Mouse (Mus musculus): ENCODE measurements around the gene Lysmd4.

The Lysmd4 gene

DNA sequence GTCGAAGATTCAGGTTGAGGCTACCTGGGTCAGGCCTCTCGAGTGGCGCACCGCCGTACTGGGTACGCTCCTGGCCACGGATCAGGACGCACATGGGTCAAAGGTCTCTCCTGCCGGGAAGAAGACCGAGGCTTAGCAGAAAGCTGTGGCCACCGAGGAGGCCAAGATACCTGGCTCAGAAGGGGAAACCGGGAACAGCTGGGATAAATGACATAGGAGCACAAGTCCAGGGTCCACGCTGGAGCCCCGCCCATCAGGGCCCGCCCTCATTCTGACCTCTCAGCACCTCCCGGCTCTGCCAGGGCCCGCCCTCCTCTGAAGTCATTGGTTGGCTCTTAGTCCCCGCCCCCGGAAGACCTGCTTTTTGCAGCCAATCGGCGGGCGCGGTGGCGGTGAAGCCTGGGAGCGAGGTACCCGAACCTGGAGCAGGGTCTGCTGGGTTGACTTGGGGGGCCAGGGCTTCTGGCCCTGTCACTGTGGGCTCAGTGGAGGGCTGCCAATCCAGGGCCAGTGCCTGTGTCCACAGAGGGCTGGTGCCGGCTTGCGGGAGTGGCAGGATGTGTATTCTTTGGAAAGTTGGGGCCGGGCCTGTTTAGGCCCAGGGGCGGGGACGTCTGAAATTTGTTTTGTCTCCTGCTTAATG is at the start of gene Lysmd4:
Gene Lysmd4 (plus strand): TSS at position 325 of the 643 bp plus-strand sequence.
- peak; percentile 73 for DNase-seq (ENCODE audit: low read depth, low spot score)

DNA sequence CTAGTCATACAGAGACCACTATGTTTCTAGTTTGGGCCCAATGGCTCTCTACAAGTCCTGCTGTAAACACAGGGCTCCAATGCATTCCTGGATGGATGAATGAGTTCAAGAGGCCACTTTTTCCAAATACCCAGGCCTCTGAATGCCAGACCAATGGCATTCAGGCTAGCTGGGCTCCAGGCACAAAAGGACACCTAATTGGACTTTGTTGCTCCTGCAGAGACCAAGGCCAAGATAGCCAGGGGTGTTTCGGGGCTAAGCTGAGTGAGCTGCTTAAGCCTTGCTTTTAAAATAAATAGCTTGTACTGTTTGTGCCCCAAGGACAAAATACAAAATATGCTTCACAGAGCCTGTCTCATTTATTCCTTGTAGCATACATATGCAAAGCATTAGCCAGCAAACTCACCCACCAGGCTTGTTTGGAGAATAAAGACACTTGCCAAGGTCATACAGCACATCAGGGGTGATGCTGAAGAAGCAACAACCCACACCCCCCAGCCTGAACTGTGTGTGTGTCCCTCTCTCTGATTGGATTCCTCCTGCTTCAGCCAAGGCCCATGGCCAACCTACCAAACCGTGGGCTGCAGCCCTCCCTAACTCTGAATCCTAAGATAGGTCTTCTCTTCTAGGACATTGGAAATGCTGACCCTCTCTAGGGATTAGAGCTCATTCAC is 48.7 kb upstream of the Lysmd4 start:
- DNase-seq (ENCODE audit: low read depth, low spot score), result no peak

DNA sequence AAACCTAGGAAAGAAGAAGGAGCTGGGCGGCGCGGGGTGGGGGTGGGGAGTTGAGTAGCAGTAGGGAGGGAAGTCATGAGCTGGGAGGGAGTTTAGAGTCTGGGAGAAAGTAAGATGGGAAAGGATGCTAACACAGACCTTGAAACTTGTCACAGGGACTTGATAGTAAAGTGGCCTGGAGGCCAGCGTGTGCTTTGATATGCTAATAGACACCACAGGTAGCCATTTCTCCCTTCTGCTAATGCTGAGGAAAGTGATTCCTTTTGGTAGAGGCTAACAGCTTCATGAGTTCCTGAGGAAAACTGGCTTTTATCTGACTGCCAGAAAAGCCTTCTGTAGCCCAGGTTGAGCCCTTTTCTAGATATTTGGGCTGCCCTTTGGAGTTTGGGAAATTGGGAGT is 38.6 kb upstream of the Lysmd4 start:
- no peak for DNase-seq (ENCODE audit: low read depth, low spot score)

DNA sequence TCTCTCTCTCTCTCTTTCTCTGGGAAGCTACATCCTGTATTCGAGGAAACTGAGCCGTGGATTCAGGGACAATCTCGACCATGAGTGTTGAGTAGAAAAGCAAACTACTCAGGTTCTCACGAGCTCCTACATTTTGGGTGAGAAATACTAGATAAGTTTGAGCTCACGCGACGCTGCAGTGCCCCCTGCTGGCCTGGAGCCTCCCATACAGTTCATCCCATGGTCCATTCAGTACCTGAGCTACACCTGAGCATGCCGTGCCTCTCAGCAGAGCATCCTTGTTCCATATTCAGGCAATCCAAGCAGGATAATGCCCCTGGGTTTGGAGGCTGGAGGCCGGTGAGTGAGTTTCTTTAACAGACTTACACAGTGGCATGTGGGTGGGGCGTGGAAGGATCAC is 22.9 kb upstream of the Lysmd4 start:
- no peak for DNase-seq (ENCODE audit: low read depth, low spot score)

DNA sequence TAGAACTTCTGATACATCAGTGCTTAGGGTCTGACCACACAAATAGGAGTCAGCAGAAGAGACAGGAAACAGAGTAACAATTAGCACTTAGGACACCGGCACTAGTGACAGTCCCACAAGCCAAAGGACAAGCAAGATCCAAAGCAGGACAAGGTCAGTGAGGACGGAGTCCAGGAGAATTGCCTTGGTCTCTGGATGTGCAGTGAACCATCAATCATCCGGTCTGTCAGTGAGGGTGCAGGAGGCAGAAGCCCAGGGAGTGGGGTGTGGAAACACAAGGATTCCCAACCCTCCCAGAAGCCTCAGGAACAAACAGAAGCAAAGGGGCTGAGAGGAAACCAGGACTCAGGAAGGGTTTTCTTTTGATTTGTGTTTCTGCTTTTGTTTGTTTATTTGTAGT is 18.7 kb upstream of the Lysmd4 start:
- DNase-seq (ENCODE audit: low read depth, low spot score), result no peak

DNA sequence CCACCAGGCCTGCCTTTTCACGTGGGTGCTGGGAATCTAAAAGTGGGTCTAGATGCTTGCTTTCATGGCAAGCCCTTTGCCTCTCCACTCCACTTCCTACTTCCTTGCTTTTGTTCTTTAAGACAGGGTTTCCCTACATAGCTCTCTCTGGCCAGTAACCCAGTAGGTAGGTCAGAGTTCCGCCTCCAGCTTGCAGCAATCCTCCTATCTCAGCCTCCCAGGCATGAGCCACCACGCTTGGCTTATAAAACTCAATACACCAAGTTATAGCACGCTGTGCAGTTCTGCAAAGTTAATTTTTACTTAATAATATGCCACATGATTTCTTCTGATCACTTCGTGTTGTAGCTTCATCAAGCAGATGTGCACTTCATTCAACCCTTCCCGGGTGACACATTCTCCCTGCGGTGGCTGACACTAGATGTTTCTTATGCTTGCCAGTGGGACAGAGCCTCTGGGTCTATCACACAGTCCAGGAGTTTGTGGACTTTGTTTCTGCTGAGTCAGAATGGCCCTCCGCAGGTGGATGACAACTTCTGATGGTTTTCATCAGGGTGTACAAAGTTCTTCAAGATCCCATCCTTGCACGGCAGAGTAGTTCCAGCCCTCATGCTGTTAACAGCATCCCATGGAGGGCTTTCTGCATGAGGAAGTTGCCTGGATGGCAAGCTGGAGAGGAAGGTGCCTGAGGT is 16.5 kb upstream of the Lysmd4 start:
- DNase-seq (ENCODE audit: low read depth, low spot score), result no peak

DNA sequence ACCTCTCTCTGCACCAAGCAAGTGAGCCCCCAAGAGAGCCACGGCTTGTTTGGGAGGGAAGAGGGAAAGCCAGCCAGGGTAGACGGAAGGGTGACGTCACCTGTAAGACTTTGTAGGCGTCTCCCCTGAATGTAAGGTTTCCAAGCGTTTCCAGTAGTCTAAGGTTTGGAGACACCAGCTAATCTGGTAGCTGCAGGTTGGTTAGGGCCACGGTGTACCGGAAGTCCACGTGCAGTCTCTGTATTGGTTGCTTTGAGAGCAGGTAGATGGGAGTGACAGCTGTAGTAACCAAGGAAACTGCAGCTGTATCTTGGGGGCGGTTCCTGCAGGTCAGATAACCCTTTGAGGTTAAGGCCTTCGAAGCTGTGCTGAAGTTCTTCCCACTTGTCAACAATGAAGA is 15.8 kb upstream of the Lysmd4 start:
- no peak for DNase-seq (ENCODE audit: low read depth, low spot score)

DNA sequence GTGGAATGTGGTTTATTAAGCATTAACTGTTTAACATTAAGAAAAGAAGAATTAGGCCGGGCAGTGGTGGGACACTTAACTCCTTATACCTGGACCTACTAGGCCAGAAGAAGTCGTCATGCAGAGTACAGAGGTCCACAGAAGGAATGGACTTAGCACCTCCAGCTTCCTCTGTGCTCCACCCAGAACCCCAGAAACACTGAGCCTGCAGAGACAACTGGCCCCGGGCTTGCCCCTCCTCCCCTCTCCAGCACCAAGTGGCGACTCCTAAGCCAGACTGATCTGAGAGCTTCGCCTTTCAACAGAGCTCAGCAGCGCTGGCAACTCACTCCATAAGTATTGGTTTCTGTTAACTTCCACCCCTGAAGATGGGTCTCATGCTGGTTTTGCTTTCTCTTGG is 14.6 kb upstream of the Lysmd4 start:
- DNase-seq (ENCODE audit: low read depth, low spot score), result no peak

DNA sequence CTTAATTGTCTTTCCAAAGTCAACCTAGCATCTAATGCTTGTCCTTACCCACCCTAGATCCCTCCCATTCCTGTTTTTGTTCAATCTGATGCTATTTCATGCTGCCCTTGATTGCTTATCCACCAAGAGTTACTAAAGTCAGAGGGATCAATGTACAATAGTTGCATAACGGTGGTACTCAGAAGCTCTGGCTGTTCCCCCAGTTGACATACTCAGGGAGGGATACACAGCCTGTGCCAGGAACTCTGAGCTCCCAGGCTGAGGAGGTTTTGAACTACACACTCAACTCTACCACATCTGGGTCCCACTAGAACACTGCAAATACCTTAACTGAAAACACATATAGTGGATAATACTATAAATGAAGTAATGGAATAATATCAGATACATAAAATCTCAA is 14.0 kb upstream of the Lysmd4 start:
- DNase-seq (ENCODE audit: low read depth, low spot score), result no peak

DNA sequence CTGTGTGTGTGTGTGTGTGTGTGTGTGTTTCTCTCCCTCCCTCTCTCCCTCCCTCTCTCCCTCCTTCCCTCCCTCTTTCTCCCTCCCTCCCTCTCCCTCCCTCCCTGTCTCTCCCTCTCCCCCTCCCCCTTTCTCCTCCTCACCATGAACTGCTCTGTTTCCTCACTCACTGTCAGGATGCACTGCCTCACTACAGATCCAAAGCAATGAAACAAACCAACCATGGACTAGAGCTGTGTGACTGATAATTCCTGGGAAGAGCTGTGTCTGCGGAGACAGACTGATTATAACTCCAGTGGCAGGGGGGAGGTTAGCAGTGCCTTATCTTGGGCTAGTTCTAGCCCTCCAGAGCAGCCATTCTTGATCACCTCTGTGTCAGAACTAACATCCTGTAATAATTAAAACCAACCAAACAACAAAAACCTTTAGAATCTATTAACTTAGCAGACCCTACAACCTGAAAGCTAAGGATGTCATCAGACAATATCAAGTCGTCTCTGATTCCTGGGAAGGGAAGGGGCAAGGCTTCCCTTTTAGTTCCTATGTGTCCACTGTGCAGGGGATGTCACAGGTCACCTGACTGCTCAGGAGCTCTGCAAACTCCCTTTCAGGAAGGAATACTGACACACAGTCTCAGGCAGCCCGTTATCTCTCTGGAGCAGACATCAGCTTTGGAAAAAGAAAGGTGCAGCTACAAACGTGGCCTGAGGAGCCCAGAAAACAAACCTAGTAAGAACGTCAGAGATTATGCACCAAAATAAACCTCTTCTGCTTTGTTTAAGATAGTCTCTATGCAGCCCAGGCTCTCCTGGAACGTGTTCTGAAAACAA is 12.1 kb upstream of the Lysmd4 start:
- no peak for DNase-seq (ENCODE audit: low read depth, low spot score)

DNA sequence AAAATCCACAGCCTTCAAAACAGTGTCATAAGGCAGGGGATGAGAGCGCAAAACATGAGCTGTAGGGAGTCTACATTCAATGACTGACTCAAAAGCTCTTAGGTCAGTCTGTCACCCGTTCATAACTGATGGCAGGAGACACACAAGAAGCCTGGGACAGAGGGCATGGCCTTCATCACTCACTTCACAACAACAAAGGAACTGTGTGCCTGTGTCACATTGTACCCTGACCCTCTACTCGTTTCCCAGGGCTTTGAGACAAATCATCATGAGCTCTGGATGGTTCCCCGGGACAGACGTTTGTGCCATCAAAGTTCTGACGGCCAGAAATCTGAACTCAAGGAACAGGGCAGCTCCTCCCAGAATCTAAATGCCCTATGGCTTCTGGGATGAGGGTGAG is 11.0 kb upstream of the Lysmd4 start:
- no peak for DNase-seq (ENCODE audit: low read depth, low spot score)

DNA sequence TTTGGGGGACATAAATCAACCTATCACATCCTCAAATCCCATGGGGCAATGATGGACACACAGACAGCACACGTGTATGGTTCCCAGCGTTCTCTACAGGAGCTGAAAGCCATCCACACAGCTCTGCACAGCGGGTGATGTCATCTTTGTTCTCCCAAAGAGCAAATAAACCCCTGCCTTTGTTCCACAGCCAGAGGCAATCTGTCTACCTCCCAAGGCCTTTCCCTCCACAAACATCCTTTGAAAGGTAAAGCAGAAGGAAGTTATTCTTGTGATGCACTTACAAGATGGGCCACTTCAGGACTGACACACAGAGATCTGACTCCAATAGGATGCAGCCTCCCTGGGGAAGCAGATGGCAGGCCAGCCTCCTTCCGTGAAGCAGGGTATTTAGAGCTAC is 10.4 kb upstream of the Lysmd4 start:
- no peak for DNase-seq (ENCODE audit: low read depth, low spot score)

DNA sequence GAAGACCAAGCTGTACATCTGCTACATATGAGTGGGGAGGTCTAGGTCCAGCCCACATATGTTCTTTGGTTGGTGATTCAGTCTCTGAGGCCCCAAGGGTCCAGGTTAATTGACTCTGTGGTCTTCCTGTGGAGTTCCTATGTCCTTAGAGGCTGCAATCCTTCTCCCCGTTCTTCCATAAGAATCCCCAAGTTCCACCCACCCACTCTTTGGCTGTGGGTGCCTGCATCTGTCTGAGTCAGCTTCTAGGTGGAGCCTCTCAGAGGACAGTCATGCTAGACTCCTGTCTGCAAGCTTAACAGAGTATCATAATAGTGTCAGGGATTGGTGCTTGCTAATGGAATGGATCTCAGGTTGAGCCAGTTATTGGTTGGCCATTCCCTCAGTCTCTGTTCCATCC is 8.8 kb upstream of the Lysmd4 start:
- no peak for DNase-seq (ENCODE audit: low read depth, low spot score)

DNA sequence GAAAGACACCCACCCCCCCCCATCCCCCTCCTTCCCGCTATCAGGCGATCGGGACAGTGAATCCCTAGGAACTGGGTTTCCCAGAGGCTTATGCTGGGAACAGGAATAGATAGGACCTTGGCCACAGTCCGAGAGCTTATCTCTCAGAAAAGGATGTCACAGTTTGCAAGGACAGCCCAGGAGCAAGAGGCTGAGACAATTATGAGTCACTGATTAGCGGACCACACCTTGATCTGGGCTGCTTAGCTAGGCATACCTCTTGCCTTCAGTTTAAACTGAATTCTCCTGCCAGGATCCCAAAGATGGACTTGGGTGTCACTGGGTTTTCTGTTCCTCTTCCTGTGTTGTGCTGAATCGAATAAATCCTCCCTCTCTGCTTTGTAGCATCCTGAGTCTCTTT is 6.0 kb upstream of the Lysmd4 start:
- no peak for DNase-seq (ENCODE audit: low read depth, low spot score)

DNA sequence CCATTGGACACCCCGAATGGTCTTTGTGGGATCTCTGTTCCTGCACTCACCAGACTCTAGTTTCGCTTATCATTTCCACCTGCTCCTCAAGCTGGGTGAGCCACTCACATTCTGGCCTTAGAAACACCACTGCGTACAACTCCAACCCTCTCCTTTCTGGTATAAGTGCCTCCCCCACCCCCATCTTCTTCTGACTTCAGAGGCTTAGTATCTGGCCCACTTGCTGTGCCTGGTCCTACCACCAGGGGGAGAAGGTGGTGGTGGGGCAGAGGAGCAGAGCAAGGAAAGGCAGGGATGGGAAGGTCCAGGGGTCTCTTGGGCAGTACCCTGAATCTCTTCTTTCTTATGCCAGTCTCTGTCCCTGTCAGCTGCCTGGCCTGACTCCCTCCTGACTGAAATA is 5.3 kb upstream of the Lysmd4 start:
- DNase-seq (ENCODE audit: low read depth, low spot score), result peak; percentile 28

DNA sequence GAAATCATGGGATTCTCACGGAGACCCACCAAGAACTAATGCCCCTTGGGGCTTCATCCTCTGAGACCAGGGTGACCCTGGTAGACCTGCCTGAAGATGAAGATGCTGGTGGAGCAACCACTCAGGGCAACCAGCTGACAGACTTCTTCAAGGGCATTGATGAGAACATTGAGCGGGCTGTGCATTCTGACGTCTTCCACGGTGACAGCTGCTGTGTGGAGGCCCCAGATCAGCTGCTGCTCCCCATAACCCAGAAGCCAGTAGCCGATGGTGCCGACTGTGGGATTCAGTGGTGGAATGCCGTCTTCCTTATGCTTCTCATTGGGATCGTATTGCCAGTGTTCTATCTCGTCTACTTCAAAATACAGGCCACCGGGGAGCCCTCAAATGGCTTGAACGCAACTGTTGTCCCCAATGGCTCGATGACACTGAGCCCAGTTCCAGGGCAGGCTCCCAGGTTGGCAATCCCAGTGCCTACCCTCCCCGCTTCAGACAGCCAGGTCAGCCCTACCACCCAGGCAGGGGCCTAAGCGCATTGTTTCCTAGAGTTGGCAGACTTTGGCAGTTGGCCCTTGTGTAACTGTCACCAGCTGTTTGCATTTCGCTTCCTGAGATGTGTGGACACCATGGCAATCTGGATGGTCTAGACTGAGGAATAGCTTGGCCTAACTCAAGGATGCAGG is 3.7 kb downstream of the Lysmd4 start:
- no peak for DNase-seq (ENCODE audit: low read depth, low spot score)

DNA sequence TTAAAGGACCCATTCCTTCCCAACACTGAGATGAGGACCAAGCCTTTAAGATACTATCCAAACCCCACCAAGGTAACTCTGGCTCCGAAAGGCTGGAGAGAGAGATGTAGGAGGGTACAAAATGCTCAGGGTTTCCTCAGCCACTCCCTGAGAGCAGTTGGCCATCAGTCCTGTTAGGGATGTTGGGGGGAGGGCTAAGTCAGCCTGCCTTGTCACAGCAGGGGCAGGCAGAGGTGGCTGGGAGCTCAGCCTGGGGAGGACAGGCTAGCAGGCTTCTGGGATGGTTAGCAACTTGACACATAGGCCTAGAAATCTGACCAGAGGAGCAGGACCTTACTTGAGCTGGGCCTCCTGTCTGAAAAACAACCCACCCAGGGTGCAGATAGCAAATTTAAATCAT is 5.2 kb downstream of the Lysmd4 start:
- DNase-seq (ENCODE audit: low read depth, low spot score), result no peak

DNA sequence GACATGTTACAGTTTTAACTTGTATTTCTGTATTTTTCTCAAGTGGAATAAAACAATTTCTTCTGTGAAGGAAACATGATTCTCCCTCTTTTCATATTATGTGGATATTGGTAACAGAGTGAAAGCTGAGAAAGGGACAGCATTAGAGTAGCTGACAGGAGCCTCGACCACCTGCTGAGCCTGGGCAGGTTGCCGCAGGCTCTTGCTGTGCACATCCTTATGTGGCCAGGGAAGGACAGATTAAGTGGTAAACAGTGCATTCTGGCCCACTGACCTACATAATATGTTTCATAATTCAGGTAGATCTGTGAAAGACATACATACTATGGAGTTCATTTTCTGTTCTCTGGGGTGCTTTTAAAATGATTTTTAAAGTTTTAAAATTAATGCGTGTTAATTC is 6.0 kb downstream of the Lysmd4 start:
- DNase-seq (ENCODE audit: low read depth, low spot score), result no peak

DNA sequence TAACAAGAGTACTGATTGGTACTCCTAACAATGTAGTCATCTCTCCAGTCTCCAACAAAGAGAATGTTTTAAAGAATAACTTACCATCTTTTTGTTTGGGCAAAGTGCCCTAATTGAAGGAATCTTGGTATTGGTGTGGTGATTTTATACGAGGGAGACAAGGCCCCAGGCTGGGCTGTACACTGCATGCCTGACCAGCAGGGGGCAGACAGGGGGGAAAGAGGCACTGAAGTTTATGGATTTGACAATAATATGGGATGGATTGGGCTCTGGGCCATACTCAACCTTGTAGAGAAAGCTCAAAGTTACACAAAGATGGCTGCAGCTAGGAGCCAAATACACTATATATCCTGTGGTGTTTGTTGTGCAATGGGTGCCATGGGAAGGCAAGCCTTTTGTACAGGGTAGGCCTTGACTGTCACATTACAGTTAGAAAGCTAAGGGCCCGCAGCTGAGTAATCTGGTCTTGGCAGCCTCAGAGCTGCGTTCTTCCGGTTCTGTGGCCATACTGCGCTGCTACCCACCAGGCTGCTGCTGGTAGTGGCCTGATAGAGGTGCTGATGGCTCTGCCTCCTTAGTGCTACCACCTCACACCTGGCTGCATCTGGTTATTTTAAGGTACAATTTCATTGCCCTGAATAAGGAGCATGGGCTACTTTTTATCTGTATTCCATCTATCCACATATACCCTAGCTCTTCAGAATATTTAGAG is 6.7 kb downstream of the Lysmd4 start:
- DNase-seq (ENCODE audit: low read depth, low spot score), result no peak

DNA sequence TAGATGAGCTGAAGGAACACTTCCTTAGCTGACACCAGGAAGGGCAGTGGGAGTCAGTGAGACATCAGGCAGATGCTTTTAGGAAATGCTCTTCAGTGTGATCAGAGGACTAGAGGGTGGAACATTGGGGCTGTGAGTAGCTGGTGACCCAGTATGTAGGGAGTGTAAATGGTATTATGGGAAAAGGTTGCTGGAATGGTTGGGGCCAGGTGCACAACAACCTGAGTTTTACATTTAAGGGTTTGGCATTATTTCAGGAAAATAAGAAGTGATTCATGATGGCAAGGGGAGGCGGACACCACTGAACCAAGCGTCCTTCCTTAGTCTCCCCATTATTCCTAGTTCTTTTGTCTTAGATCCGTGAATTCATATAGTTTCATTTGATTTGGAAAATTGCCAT is 7.4 kb downstream of the Lysmd4 start:
- no peak for DNase-seq (ENCODE audit: low read depth, low spot score)

DNA sequence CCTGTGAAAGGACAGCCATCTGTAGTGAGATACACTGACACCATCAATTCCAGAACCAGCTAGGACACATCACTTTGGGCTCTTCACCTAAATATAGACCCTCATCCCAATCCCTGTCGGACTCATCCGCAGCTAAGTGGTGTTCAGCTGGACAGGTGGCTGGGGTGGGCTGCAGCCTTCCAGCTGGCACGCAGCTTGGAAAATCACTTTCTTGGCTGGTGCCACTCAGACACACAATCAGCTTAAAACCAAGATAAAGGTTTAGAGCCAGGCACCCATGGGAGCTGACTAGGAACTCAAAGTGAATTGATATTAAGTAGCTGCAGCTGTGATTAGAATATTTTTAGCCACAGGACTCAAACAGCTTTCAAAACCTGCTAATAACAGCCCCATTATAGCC is 7.9 kb downstream of the Lysmd4 start:
- no peak for DNase-seq (ENCODE audit: low read depth, low spot score)

Data from WW6 (cell line).